Mouse (Mus musculus): ENCODE data around the gene Ndufs5.

Ndufs5 gene

DNA sequence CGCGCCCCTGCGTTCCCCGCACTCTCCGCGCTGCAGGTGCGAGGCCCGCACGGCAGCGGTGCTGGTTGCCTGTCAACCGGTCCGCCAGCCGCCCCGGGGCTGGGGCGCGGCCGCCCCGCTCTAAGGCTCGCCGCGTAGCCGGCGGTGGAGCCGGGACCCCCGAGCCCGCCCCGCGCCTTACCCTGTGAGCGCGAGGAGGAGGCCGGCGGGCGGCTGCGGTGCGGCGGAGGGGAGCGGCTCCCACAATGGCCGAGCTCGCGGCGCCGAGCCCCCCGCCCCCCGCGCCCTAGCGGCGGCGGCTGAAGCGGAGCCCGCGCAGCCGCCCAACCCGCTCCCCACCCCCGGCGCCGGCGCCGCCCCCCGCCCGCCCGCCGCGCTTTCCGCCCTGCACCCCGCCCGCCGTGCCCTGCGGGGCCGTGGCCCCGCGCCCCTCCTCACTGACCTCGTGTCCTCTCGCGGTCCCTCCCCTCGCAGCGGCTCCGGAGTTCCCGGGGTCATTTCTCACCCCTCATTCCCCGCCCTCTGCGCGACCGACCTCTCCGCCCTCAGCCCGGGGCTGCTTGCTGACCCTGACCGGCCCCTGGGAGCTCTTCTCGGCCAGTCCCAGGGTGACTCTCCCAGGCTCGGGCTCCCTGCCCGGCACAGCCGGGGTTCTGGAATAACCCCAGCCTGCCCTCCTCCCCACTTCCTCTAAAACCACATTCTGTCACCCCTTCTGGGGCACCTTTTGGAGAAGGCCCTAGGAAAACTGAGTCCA is 30.8 kb downstream of the Ndufs5 start:
- DNase-seq: peak; percentile 79

DNA sequence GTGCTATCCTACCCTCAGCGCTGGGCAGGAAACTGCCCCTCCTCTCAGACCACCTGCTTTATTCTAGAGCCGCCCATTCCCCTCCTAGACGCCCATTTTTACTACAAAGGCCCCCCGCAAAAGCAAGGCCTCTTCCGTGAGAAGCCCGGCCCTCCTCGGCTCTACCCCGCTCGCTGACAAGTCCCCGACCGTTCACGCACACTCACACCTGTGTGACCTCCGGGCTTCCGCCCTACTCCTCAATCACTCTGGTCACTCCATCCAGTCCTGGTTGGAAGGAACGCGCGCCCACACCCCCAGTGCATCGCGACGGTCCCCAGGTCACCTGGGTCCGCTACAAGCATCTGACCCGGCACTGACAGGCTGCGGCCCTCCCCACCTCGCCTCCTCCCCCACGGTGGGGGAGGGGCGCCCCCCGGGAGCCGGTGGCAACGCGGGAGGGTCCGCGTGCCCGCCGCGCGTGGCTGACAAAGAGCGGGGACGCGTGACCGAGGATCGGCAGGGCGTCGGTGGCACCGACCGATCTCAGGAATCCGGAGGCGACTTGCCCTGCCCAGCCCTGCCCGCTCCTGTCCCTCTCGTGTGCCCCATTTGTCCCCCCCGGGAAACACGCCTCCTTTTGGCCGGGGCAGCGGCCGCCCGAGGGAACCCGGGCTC is 31.5 kb downstream of the Ndufs5 start:
- peak; percentile 72 to 74 for DNase-seq

DNA sequence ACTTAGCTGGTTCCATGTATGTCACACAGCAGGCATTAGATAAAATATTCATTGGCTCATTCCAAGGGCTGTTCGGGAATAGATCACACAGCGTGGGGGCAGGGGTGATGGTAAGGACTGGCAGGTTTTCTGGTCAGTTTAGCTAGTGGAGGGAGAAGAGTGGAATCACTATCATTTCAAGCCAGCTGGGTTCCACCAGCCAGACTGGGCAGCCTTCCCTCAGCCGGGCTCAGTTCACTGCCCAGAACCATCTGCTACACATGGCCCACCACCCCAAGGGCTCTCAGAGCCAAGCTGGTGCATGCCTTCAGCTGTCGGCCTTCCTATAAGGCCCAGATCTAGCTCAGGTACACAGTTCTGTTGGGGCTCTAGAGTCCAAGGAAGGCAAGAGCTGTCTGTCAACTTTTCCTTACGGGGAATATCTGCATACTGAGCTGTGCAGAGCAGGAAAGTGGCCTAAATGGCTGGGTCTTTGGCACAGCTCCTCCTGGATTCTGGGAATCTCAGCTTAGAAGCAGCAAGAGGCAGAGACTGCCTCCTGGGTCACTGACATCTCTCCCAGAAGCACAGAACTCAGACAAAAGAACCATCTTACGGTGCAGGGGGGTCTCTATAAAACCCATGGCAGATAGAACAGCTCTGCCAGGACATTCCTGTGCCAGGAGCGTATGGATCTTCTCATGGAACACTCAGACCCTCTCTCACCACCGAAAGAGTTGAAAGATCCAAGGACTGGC is 32.3 kb downstream of the Ndufs5 start:
- DNase-seq: peak; percentile 92

DNA sequence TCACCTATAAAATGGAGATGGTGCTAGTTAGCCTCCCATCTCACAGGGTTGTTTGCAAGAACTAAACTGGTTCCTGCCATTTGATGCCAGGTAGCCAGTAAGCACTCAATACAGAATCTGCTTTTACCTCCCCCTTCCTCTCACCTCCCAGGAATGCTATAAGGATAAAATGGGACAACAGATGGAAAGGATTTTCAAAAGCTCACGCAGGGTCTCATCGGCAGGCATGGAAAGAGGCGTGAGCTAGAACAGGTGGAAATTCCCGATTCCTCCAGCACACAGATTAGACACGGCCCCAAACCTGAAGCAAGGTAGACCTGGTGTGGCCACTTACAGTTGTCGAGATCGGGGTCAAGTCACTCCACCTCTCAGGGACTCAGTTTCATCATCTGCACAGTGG is 33.0 kb downstream of the Ndufs5 start:
- DNase-seq: no peak

DNA sequence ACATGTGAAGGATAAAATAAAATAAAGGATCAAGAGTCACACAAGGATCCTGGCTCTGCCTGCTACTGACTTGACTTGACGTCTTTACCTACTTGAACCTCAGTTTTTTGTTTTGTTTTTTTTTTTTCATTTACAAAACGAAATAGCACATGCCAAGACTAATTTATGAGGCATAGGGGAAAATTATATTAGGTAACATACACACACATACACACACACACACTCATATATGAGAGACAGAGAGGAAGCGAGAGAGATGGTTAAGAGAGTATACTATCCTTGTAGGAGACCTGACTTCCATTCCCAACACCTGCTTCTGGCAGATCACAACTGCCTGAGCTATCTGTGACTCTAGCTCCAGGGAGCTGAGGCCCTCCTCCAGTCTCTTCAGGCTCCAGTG is 33.7 kb downstream of the Ndufs5 start, which contains the start of gene Macf1:
Macf1 (minus strand) TSS at position 101 of the 400 bp plus-strand sequence.
- DNase-seq: no peak

DNA sequence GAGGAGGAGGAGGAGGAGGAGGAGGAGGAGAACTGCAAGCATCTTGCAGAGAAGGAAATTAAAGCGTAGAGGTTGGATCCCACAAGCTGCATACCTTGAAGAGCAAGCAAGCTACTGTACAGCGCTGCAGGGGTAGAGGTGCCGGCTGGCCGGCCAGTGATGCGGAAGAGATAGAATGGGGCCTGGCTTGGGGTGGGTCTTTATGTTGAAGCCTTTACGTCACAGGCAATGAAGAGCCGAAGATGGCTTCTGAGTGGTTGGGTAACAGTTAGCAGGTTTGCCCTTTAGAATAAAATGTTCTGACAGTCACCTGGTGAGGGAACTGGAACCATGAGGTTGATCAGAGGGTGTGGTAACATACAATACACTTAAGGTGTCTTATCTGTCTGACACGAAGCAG is 35.7 kb downstream of the Ndufs5 start:
- DNase-seq: peak in 1 of 2 experiments; percentile 62

DNA sequence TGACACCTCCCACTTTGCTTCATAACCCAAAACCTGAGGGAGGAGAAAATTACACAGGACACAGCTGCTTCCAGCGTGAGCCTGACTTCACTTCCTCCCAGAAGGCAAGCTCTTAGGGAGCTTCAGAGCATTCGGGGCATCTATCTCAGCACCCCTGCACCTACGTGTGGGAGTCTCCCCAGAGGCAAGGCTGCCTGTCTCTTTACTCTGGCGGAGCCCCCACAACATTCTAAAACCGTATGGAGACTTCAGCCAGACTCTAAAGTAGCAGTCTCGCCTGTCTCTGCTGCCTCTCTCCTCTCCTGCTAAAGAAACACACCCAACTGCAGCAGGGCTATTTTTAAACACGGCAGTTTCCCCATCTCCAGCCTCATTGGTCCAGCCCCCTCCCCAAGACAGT is 37.0 kb downstream of the Ndufs5 start:
- no peak for DNase-seq

DNA sequence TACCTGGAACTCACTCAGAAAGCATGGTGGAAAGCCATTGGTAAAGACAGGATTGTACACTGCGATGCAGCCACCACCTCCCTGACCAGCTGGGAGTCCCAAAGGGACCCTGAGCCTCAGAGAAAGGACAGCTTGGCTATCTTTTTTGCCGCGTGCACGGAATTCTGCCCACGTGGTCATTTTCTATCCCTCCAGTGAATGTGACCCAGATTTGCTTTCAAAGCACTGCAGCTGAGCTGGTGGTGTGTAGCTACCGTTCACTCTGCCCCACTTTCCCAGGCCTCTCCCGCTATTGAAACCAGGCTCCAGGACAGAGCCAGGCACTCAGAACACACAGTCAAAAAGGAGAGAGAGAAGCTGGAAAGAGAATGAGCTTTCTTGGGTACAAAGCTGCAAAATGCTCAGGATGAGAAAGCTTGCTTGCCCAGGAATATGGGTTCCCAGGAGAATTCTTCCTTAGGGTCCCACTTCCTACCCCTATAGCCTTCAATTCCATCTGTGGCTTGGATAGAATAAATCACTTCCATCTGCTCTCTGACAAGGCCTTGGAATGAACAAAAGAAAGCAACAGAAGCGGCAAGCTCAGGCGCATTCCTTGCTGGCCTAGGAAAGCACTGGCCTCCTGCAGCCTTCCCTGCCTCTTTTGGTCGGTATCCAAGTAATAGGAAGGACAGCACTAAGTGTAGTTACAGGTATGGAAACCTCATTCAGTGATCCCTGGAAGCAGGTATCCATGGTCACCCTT is 40.8 kb downstream of the Ndufs5 start:
- peak; percentile 70 to 72 for DNase-seq

DNA sequence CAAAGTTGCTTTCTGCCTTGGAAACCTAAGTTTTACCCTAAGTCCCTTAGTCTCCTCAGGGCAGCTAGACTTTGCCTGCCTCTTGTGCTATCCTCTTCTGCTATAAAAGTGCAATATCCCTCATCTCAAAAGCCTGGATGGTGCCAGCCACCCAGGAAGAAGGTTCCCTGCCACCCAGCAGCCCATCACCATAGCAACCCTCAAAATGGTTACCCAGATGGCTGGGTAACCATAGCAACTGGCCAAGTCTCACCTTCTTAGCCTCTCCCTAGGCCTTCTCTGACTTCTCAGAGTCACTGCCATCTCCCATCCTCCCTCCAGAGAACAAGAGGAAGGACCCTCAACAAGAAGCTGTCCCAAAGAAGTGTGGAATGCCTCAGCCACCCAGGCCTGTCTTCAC is 47.4 kb downstream of the Ndufs5 start:
- DNase-seq: peak in 1 of 2 experiments; percentile 43

DNA sequence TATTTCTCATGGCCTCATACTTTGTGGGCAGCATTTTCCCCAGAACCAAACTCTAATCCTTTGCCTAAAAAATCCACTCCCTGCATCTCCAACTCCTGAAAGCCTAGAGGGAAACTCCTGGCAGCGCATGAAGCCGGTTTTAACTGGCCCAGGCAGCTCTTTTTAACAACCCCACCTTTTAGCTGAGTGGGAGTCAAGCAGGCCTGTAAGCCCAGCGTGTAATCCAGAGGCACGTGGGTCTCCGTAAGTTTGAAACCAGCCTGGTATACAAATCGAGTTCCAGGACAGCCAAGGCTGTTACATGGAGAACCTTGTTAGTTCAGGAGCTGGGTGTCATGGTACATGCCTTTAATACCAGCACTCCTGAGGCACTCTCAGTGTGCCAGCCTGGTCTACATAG is 48.3 kb downstream of the Ndufs5 start:
- DNase-seq: no peak

DNA sequence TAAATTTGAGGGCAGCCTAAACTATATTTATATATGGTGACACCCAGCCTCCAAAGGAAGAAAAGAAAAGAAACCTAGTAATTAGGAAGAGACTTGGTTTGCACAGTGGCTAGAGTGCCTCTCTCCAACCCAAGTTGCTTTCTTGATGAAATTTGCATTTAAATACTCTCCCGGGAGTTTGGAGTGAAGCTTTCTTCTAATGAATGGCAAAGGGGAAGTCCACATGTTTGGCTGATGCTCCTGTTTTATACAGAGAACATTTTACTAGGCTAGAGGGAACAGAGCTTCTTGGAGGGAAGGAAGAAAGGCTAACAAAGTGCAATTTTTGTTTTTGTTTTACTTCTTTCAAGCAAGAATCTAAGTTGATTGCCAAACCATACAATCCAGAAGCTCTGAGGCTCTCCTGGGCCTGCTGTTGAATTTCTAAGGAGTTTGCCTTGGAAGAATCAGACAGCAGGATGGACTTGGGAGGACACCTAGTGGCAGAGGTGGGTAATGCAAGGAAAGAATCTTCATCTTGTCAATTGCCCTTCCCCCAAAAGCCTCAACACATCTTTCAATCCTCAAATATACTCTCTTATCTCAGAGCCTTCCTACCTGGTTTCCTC is 50.6 kb downstream of the Ndufs5 start:
- DNase-seq: peak; percentile 79 to 88

DNA sequence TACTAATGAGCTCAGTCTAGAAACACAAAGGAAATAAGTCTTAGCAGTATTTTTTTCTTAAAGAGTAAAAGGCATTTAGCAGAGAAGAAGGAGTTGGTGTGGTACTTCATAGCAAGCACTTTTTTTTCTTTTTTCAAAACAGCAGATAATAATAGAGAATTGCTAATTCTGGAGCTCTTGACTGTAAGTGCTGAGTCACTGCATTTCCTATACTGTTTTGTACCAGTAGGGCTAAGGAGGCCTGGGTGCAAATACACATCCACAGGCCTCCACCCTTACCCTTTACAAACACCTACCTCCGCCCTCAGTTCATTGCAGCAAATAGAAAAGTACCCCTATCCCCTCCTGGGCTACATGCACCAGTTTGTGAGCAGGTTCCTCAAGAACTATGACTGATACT is 51.5 kb downstream of the Ndufs5 start:
- DNase-seq: no peak

DNA sequence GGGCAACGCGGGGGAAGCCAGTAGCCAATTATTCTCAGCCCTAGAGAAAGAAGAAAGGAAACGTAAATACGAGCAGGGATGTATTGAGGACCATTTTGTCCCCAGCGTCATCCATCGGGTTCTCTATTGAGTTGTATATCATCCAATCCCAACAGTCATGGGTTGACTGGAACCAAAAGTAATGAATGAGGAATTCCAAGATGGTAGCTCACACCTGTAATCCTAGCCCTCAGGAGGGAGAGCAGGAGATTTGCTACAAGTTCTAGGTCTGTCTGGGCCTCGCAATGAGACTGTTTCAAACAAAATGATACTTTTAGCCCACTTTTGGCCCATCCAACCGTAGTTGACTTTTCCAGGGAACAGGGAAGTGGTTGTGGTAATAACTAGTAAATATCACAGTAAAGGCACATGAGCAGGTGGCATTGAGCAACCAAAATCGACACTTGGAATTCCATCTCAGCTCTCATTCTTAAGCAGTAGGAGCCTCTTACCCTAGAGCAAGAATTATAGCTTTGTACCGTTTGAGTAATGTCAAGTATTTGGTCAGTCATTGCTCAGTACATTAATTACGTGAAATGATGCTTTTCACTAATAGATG is 52.2 kb downstream of the Ndufs5 start:
- no peak for DNase-seq

DNA sequence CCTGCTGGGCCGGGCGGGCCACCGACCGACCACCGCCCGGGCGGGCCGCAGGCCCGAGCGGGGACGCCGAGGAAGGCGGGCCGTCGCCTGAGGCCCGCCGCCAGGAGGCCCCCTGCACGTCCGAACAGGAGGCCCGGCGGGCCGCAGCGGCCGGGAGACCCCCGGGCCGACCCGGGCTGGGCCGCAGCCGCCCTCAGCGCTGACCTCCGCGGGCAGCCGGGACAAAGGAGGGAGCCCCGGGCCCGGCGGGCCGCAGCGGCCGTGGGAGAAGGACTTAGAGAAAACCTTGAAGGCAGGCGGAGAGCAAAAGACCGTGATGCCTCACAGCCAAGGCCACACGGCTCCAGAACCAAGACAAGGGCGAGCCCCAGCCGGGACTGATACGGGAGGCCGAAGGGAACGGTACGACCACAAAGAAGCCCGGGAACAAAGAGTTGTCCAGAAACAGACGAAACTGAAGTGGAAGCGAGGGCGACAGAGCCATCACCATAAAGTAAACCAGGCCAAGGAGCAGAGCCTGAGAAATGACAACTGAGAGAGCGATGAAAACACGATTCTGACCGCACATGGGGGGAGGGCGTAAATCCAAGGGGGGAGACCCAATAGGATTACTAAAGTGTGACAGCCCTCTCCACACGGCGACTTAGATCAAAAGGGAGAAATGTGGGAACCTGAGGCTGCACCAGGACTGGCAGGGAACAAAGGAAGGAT is 52.9 kb downstream of the Ndufs5 start:
- DNase-seq: peak in 1 of 2 experiments; percentile 49

DNA sequence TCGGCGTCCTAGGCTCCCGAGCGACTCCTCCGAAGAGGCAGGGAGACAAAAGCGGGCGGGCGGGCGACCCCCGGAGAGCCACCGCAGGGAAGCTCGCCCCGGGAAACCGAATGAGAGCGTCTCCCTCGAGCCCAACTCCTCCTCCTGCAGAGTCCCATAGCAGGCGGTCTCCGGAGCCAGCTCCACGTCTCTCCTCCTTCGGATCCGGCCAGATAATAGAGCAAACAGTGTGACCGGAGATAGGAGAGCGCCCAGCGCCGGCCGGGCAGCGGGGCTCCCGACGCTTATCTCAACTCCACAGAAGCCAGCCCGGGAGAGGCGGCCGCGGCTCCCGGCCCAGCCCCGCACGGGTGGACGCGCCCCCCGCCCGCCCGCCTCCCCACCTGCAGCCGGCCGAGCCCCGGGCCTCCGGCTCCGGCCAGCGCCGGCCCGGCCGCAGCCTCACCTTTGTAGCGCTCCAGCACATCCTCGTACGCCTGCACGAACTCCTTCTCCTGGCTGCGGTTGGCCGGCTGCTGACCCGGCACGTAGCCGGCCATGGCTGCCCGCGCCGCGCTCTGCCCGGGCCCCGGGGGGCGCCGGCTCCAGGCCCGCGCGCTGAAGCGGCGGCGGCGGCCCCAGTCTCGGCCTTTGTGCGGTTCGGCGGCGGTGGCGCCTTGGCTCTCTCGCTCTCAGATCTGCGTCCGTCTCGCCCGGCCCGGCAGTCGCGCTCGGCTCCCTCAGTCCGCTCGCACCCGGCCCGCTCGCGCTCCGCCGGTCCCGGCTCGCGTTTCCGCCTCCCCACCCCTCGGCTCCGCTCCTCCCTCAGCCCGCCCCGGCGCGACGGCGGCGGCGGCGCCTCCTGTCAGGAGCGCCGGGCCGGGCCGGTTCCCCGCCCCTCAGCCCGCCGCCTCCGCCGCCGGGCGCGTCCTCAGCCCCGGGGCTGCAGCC is 53.7 kb downstream of the Ndufs5 start:
- peak; percentile 76 to 83 for DNase-seq

DNA sequence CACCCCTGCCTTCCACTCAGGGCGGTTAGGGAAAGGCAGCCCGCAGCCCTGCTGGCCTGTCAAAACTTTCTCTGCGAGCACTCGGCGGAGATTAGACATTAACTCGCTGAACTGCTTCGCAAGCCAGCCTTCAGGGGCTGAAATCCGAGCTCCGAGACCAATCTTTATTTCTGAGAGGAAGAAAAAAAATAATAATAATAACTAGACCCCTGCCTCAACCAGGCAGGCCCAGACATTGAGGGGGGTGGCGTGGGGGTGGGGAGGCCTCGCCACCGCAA is 54.4 kb downstream of the Ndufs5 start:
- no peak for DNase-seq

DNA sequence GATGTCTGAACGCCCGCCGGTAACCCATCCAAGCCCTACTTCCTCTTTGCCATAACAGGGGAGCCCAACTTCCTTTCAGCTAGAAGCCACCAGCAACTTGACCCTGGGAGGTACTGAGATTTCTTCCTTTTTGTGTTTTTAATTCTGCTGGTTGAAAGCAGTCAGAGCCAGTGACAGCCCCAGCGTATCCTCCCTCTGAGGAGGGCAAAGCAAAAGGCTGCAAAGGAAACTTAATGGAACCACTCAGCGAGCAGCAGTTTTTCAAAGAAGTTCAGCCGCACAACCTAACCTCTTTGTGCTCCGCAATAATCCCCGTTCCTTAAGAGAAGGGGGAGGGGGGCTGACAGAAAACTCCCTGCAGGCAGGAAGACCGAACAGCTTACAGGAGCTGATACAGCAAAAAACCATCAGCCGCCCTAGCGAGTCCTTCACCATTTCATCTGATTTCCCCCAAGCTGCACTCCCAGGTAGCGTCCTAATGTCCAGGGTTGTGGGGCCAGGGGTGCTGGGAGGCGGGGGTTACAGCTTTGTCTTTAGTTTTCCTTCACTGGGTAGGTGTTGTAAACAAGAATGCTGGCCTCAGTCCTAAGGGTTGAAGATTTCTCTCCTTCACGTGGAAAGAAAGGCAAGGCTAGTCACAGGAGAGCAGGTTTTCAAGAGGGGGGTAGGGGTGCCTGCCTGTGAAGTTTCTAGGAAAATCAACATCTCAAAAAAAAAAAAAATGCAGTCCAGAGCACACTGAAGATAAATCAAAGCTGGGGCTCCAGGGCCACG is 54.9 kb downstream of the Ndufs5 start:
- DNase-seq: no peak

Data from cerebellum, postnatal 25 days (tissue).